Mouse (Mus musculus) CH12.LX (cell line): ENCODE measurements around the gene Xpa. TPM values are rescaled to one million over a fixed set of nuclear protein-coding genes. Genes with fewer than 3 reads are reported as not detected.

Experiments used
- DNase-seq: peaks from one replicate; pipeline ENCODE4 v3.0.0-alpha.2; 2013; ENCODE audit errors: extremely low read depth
- H3K27ac ChIP-seq: 2 replicates; pipeline ENCODE4 v1.5.1; 2012; ENCODE audit warnings: low read depth, mild to moderate bottlenecking, control low read depth, moderate library complexity; ENCODE audit not compliant: insufficient read depth
- H3K27me3 ChIP-seq: replicated peaks from 2 replicates; pipeline ENCODE3; 2012; ENCODE audit warnings: inconsistent platforms
- H3K36me3 ChIP-seq, 2 experiments: replicated peaks in 1 of 2; 2 replicates each; pipeline versions ENCODE3 to v1.6.1; 2012; ENCODE audit warnings: inconsistent platforms in 1 of 2, low read length in 1 of 2, mild to moderate bottlenecking in 1 of 2, mixed read lengths in 1 of 2, moderate library complexity in 1 of 2; ENCODE audit not compliant: control insufficient read depth in 1 of 2, insufficient read depth in 1 of 2
- H3K4me1 ChIP-seq, 2 experiments: 2 replicates each; pipeline ENCODE4 v1.6.1; 2012; ENCODE audit warnings: inconsistent platforms in 1 of 2, moderate library complexity in 1 of 2; ENCODE audit not compliant: insufficient read depth in 2 of 2, control insufficient read depth in 1 of 2
- H3K4me2 ChIP-seq: 2 replicates; pipeline ENCODE4 v1.6.1; 2012; ENCODE audit warnings: low read depth, mild to moderate bottlenecking, control low read depth; ENCODE audit not compliant: poor library complexity, insufficient read depth, severe bottlenecking
- H3K4me3 ChIP-seq, 3 experiments: fragments of 150-350 bp in 1 of 3; sonication (generic) in 1 of 3; replicated peaks in 1 of 3; 2 replicates each; pipeline versions ENCODE3 to v1.5.1; 2011 to 2012; ENCODE audit warnings: low read depth in 2 of 3, low read length in 2 of 3, mild to moderate bottlenecking in 2 of 3, moderate library complexity in 2 of 3, control low read depth in 1 of 3, improper control_type of control experiment in 1 of 3, inconsistent platforms in 1 of 3, mixed read lengths in 1 of 3; ENCODE audit not compliant: poor library complexity in 1 of 3
- H3K79me2 ChIP-seq: replicated peaks from 2 replicates; pipeline ENCODE4 v1.6.1; 2012; ENCODE audit warnings: mild to moderate bottlenecking, moderate library complexity; ENCODE audit not compliant: control insufficient read depth, poor library complexity, insufficient read depth, severe bottlenecking; ENCODE audit errors: extremely low read depth
- H3K9ac ChIP-seq: 2 replicates; pipeline ENCODE4 v1.6.1; 2012; ENCODE audit warnings: low read depth, mild to moderate bottlenecking, control low read depth, moderate library complexity; ENCODE audit not compliant: insufficient read depth
- H3K9me3 ChIP-seq: replicated peaks from 2 replicates; pipeline ENCODE3; 2012; ENCODE audit warnings: low read length, inconsistent platforms, mixed read lengths
- BHLHE40 ChIP-seq: IDR thresholded peaks from 2 replicates; pipeline ENCODE4 v1.6.1; 2011; ENCODE audit warnings: mild to moderate bottlenecking, low read depth, low read length, improper control_type of control experiment
- CHD1 ChIP-seq: IDR thresholded peaks from 2 replicates; pipeline ENCODE4 v1.6.1; 2012; ENCODE audit warnings: low read depth, low read length, improper control_type of control experiment, inconsistent platforms
- CHD2 ChIP-seq: IDR thresholded peaks from 2 replicates; pipeline ENCODE4 v1.6.1; 2011; ENCODE audit warnings: low read length, improper control_type of control experiment
- CTCF ChIP-seq, 2 experiments: IDR thresholded peaks in 1 of 2; conservative IDR thresholded peaks in 1 of 2; 2 replicates each; pipeline ENCODE4 v1.5.1; 2011 to 2012; ENCODE audit warnings: low read depth in 2 of 2, low read length in 2 of 2, improper control_type of control experiment in 1 of 2, inconsistent platforms in 1 of 2, mild to moderate bottlenecking in 1 of 2, moderate library complexity in 1 of 2
- EP300 ChIP-seq: IDR thresholded peaks from 2 replicates; pipeline ENCODE4 v1.6.1; 2011; ENCODE audit warnings: low read length, improper control_type of control experiment
- ETS1 ChIP-seq: conservative IDR thresholded peaks from 2 replicates; pipeline ENCODE4 v1.6.1; 2012; ENCODE audit warnings: low read depth, mild to moderate bottlenecking, inconsistent platforms, low read length, improper control_type of control experiment, moderate library complexity
- GABPA ChIP-seq: IDR thresholded peaks from 2 replicates; pipeline ENCODE4 v1.6.1; 2012; ENCODE audit warnings: low read depth, low read length, improper control_type of control experiment, inconsistent platforms; ENCODE audit not compliant: insufficient replicate concordance
- HCFC1 ChIP-seq: IDR thresholded peaks from 2 replicates; pipeline ENCODE4 v1.6.1; 2012; ENCODE audit warnings: low read depth, mild to moderate bottlenecking, inconsistent platforms, low read length, improper control_type of control experiment
- IRF4 ChIP-seq: IDR thresholded peaks from 2 replicates; pipeline ENCODE4 v1.6.1; 2014; ENCODE audit warnings: low read depth, mild to moderate bottlenecking, inconsistent platforms, low read length, improper control_type of control experiment
- JUN ChIP-seq: IDR thresholded peaks from 2 replicates; pipeline ENCODE4 v1.6.1; 2011; ENCODE audit warnings: low read depth, mild to moderate bottlenecking, low read length, improper control_type of control experiment, moderate library complexity; ENCODE audit not compliant: insufficient read depth
- KAT2A ChIP-seq: IDR thresholded peaks from 2 replicates; pipeline ENCODE4 v1.6.1; 2012; ENCODE audit warnings: low read length, improper control_type of control experiment, inconsistent platforms; ENCODE audit not compliant: insufficient replicate concordance
- MXI1 ChIP-seq: IDR thresholded peaks from 2 replicates; pipeline ENCODE4 v1.6.1; 2011; ENCODE audit warnings: mild to moderate bottlenecking, low read depth, low read length, improper control_type of control experiment
- NRF1 ChIP-seq: IDR thresholded peaks from 2 replicates; pipeline ENCODE4 v1.6.1; 2014; ENCODE audit warnings: low read depth, mild to moderate bottlenecking, inconsistent platforms, low read length, improper control_type of control experiment, moderate library complexity
- PAX5 ChIP-seq: IDR thresholded peaks from 2 replicates; pipeline ENCODE4 v1.6.1; 2012; ENCODE audit warnings: low read length, inconsistent platforms, mixed read lengths
- RAD21 ChIP-seq: IDR thresholded peaks from 2 replicates; pipeline ENCODE4 v1.6.1; 2011; ENCODE audit warnings: low read depth, mild to moderate bottlenecking, low read length, improper control_type of control experiment, moderate library complexity
- RCOR1 ChIP-seq: conservative IDR thresholded peaks from 2 replicates; pipeline ENCODE4 v1.6.1; 2012; ENCODE audit warnings: low read depth, mild to moderate bottlenecking, inconsistent platforms, low read length, improper control_type of control experiment
- TBP ChIP-seq: conservative IDR thresholded peaks from 2 replicates; pipeline ENCODE4 v1.6.1; 2011; ENCODE audit warnings: low read depth, low read length, improper control_type of control experiment
- ZC3H11A ChIP-seq: IDR thresholded peaks from 2 replicates; pipeline ENCODE4 v1.6.1; 2012; ENCODE audit warnings: low read depth, mild to moderate bottlenecking, inconsistent platforms, low read length, improper control_type of control experiment
- ZKSCAN1 ChIP-seq: IDR thresholded peaks from 2 replicates; pipeline ENCODE4 v1.6.1; 2012; ENCODE audit warnings: low read depth, inconsistent platforms, low read length, improper control_type of control experiment, borderline replicate concordance
- ZMIZ1 ChIP-seq: IDR thresholded peaks from 2 replicates; pipeline ENCODE4 v1.6.1; 2012; ENCODE audit warnings: low read depth, mild to moderate bottlenecking, inconsistent platforms, low read length, improper control_type of control experiment
- dilution Hi-C: fragments of 300-500 bp; cut with MboI; formaldehyde crosslinking; loops from 2 replicates; pipeline ENCODE4 v1.14.3; 2020; ENCODE audit warnings: low sequenced_read_pairs; ENCODE audit not compliant: extremely low pct_unique_long_range_greater_than_20kb, extremely low pct_ligation_motif_present
- in situ Hi-C: fragments of 300-500 bp; cut with MboI; formaldehyde crosslinking; loops from 3 replicates; pipeline ENCODE4 v1.14.3; 2019; ENCODE audit warnings: low sequenced_read_pairs, low pct_ligation_motif_present, low pct_unique_long_range_greater_than_20kb, mixed read lengths
- polyA plus RNA-seq: library from polyadenylated mRNA; unstranded; fragments of >175 nt; gene quantifications from 2 replicates; pipeline ENCODE4 v1.2.1, GENCODE M21; 2012; ENCODE audit warnings: low read depth; ENCODE audit not compliant: insufficient read length
- total RNA-seq, 2 experiments: library from RNA; depleted of rRNA; stranded (reverse); fragments of 300-350 nt in 1 of 2; fragments of >200 nt in 1 of 2; gene quantifications; 2 replicates each; pipeline ENCODE4 v1.2.3; 2012 to 2014

The Xpa gene
- total and polyA plus RNA-seq, 3 experiments = 11.2 to 28.8 (median 13.8) TPM

DNA sequence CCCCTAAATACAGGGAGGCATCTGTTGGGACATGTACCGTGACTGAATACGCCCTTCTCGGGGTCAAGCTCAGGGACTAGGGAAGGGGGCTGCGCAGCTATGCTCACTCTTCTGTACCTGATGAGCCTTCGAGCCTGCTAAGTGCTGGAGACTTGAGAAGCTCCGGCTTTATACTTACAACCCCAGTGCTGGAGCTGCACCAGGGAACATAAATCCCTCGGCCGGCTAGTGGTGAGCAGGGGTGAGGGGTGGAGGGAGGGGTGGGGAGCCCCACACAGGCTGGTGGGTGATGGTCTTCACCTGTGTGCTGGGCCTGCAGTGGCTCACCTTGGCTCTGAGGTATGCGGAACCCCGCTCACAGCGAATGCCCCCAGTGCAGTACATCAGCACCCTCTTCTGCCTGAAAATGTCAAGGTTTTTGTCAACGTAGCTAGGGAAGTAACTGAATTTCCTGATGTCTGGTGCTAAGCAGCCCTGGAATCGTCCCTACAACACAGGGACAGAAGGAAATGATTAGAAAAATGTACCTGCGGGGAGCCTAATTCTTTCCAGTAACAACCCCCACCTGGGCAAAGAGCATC is 76.5 kb downstream of the Xpa start:
- no peak for DNase-seq
- TF ChIP-seq CHD1 = no peak
- TF ChIP-seq RAD21 = peak; percentile 13
- no peak for TF ChIP-seq PAX5
- TF ChIP-seq, all 38 proteins: peak for 1
- H3K27ac ChIP-seq = no peak overlapping the region
- no peaks in the 10 kb centered on the region for H3K4me1 ChIP-seq
- H3K36me3 ChIP-seq = peaks cover 66 to 96% of the 10 kb centered on the region in 2 experiments
- H3K9ac ChIP-seq = no peak overlapping the region
- dilution Hi-C loops (no loop called here), in situ Hi-C loops (loop anchor here (10.0 kb wide), 1 partner anchor 175 kb away; no protein-coding TSS in a partner anchor)
- H3K9me3 ChIP-seq = no peaks in the 10 kb centered on the region
- no peaks in the 10 kb centered on the region for H3K27me3 ChIP-seq
- no peak overlapping the region for H3K4me2 ChIP-seq
- H3K4me3 ChIP-seq = no peak overlapping the region
- H3K79me2 ChIP-seq = no peaks in the 10 kb centered on the region

DNA sequence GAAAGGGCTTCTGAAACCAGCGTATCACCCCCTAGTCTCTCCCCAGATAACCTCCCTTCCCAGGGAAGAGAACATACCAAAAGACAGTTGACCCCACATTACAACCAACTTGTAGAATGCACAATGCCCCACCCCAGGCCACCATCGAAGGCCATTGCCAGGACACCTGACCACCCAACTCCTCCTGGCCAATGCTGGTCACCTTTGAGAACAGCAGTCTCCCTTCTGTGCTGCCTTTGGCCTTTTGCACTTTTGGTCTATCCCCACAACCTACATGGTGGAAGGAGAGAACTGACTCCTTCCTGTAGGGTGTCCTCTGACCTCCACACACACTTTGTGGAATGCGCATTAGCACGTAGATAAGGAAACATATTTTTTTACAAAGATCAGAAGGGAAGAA is 78.6 kb downstream of the Xpa start:
- Histone ChIP-seq H3K4me3 (no peak overlapping the region), H3K79me2 (no peaks in the 10 kb centered on the region), H3K4me1 (no peaks in the 10 kb centered on the region), H3K27me3 (no peaks in the 10 kb centered on the region), H3K36me3 (peaks cover 66 to 99% of the 10 kb centered on the region in 2 experiments), H3K9ac (no peak overlapping the region), H3K4me2 (no peak overlapping the region), H3K9me3 (no peaks in the 10 kb centered on the region), H3K27ac (no peak overlapping the region)
- in situ Hi-C loops = no loop called here
- TF ChIP-seq GABPA = no peak
- TF ChIP-seq CHD1 = no peak
- TF ChIP-seq TBP = no peak
- TF ChIP-seq MXI1 = no peak
- TF ChIP-seq ZMIZ1 = no peak
- no peak for TF ChIP-seq NRF1
- TF ChIP-seq IRF4 = no peak
- no peak for TF ChIP-seq ZKSCAN1
- no peak for TF ChIP-seq RCOR1
- TF ChIP-seq BHLHE40 = no peak
- TF ChIP-seq EP300 = no peak
- no peak for TF ChIP-seq ZC3H11A
- no peak for TF ChIP-seq HCFC1
- no peak for TF ChIP-seq CTCF (conservative IDR thresholded peaks at IDR 0.05 in 1 of 2, IDR thresholded peaks at IDR 0.05 in 1 of 2; ENCODE audit: low read depth in 2 of 2, low read length in 2 of 2)
- no peak for TF ChIP-seq KAT2A
- no peak for TF ChIP-seq JUN
- TF ChIP-seq CHD2 = no peak
- no peak for TF ChIP-seq ETS1
- no peak for DNase-seq
- dilution Hi-C loops = no loop called here
